Mouse (Mus musculus) ES-Bruce4 (cell line): ENCODE measurements around the gene Guca2a. TPM values are rescaled to one million over a fixed set of nuclear protein-coding genes. Genes with fewer than 3 reads are reported as not detected.

Experiments
- H3K27ac ChIP-seq: 2 replicates; pipeline ENCODE4 v1.5.1; 2012; ENCODE audit warnings: low read length, inconsistent platforms; ENCODE audit not compliant: insufficient read depth
- H3K27me3 ChIP-seq: 2 replicates; pipeline ENCODE4 v1.6.1; 2012; ENCODE audit warnings: mild to moderate bottlenecking, low read length, inconsistent platforms; ENCODE audit not compliant: control insufficient read depth, poor library complexity, insufficient read depth, severe bottlenecking
- H3K36me3 ChIP-seq: 2 replicates; pipeline ENCODE4 v1.6.1; 2012; ENCODE audit warnings: inconsistent platforms, mild to moderate bottlenecking, low read length, moderate library complexity; ENCODE audit not compliant: control insufficient read depth, poor library complexity, insufficient read depth, severe bottlenecking
- H3K4me1 ChIP-seq: one replicate; pipeline ENCODE4 v1.8.1; 2011; ENCODE audit warnings: low read length; ENCODE audit not compliant: control insufficient read depth, insufficient read depth
- H3K4me3 ChIP-seq: 2 replicates; pipeline ENCODE4 v1.5.1; 2011; ENCODE audit warnings: low read depth, mild to moderate bottlenecking, low read length
- H3K9ac ChIP-seq: 2 replicates; pipeline ENCODE4 v1.6.1; 2012; ENCODE audit warnings: low read depth, mild to moderate bottlenecking, inconsistent platforms; ENCODE audit not compliant: poor library complexity, severe bottlenecking
- H3K9me3 ChIP-seq: replicated peaks from 2 replicates; pipeline ENCODE4 v1.6.1; 2012; ENCODE audit warnings: mild to moderate bottlenecking, low read length, inconsistent platforms; ENCODE audit not compliant: control insufficient read depth, poor library complexity, insufficient read depth, severe bottlenecking
- CTCF ChIP-seq: IDR thresholded peaks from one replicate; pipeline ENCODE4 v1.8.1; 2011; ENCODE audit warnings: low read depth, low read length
- EP300 ChIP-seq: IDR thresholded peaks from 2 replicates; pipeline ENCODE4 v1.6.1; 2011; ENCODE audit warnings: low read depth, low read length; ENCODE audit not compliant: insufficient read depth
- POLR2A ChIP-seq: IDR thresholded peaks from one replicate; pipeline ENCODE4 v1.8.1; 2011; ENCODE audit warnings: low read length; ENCODE audit not compliant: insufficient read depth
- polyA plus RNA-seq: library from polyadenylated mRNA; stranded (reverse); fragments of >200 nt; gene quantifications from 2 replicates; pipeline ENCODE4 v1.2.4, GENCODE M21; 2011; ENCODE audit warnings: low read depth; ENCODE audit not compliant: missing spikeins, insufficient read depth, insufficient read length

The Guca2a gene
- polyA plus RNA-seq = not detected in 2 replicates

DNA sequence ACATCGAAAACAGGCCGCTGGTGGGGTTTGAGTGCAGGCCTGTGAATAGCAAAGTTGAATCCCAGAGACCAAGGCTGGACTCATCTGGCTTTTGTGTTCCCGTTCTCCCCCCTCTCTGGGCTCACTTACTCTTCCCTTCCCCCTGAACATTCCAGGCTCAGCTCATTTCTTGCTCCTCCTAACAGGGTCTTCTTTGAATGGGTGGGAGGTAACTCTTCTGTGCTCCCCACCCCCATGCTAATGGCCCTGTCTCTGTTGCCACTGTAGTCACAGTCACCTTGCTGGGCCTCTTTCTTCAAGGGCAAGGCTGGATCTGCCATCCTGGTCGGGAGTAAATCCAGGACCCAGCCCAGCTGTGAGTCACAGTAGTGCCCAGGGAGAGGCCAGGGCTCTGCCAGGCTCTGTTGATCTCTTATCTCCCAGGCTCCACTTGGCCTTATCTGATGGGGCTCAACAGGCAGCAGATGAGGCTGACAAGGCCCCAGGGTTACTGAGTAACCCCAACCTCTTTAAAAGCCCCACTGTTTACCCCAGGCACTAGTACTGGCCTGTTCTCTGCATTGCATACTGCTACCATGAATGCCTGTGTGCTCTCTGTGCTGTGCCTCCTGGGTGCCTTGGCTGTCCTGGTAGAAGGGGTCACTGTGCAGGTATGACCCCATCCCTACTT is at the start of gene Guca2a:
Guca2a (plus strand) TSS at position 529 of the 670 bp plus-strand sequence.
- H3K9me3 ChIP-seq = no peaks in the 10 kb centered on the region
- no peaks in the 10 kb centered on the region for H3K27me3 ChIP-seq
- no peaks in the 10 kb centered on the region for H3K36me3 ChIP-seq
- H3K4me3 ChIP-seq = no peak within 1 kb of the TSS
- no peak for TF ChIP-seq POLR2A
- no peak within 1 kb of the TSS for H3K27ac ChIP-seq
- no peak within 1 kb of the TSS for H3K9ac ChIP-seq
- no peaks in the 10 kb centered on the region for H3K4me1 ChIP-seq

DNA sequence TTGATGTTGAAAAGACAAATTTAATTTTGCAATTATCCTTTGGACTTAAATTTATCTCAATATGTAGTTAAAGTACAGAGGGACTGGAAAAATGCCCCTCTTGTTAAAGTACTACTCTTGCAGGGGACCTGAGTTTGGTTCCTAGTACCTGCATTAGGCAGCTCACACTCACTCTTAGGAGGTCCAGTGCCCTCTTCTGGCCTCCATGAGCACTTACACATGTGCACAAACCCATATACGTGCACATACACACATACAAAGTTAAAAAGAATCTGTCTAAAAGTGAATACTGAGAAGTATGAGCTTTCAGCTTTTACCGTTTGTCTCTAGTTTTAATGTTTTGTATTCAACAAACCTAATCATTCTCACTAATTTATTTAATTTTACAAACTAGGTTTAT is 49.5 kb upstream of the Guca2a start:
- peak; percentile 18 for TF ChIP-seq CTCF
- TF ChIP-seq EP300 = no peak
- TF ChIP-seq POLR2A = no peak

DNA sequence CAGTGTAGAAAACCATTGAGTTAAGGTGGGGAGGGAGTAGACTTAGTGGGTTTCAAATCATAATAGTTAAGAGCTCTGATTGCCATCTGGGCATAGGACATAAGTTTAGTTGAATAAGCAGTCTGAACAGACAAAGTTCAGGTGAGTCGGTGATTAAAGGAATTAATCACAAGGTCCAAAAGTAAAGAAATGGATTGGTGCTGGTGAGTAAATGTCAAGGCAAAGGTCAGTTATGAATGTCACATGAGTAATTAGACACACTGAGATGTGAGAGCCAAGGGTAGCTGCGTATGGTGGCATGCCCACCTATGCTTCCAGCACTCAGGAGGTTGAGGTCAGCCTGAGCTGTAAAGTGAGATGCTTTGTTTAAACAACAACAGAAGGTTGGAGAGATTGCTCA is 48.1 kb upstream of the Guca2a start:
- TF ChIP-seq EP300 (no peak), CTCF (no peak), POLR2A (no peak)
- Histone ChIP-seq H3K27ac (no peak overlapping the region), H3K9me3 (no peaks in the 10 kb centered on the region), H3K4me1 (no peaks in the 10 kb centered on the region), H3K27me3 (no peaks in the 10 kb centered on the region), H3K9ac (no peak overlapping the region), H3K4me3 (no peak overlapping the region), H3K36me3 (no peaks in the 10 kb centered on the region; the same call in 1 of the 2 replicates)

More for the DNA sequence above, 49.5 kb upstream of the Guca2a start:
- Histone ChIP-seq H3K27me3 (no peaks in the 10 kb centered on the region), H3K4me1 (no peaks in the 10 kb centered on the region), H3K9me3 (no peaks in the 10 kb centered on the region), H3K9ac (no peak overlapping the region), H3K36me3 (no peaks in the 10 kb centered on the region; the same call in 1 of the 2 replicates), H3K27ac (no peak overlapping the region), H3K4me3 (no peak overlapping the region)

- no peak overlapping the region for H3K9ac ChIP-seq
- H3K4me3 ChIP-seq = no peak overlapping the region
- H3K27me3 ChIP-seq = no peaks in the 10 kb centered on the region
- H3K4me1 ChIP-seq = no peaks in the 10 kb centered on the region
- no peaks in the 10 kb centered on the region; the same call in 1 of the 2 replicates for H3K36me3 ChIP-seq
- no peak overlapping the region for H3K27ac ChIP-seq
- TF ChIP-seq POLR2A = no peak
- TF ChIP-seq EP300 = no peak
- TF ChIP-seq CTCF = no peak
- no peaks in the 10 kb centered on the region for H3K9me3 ChIP-seq
Measured at GRCm38 (mm10) chr4:119590027-119590426, 47.5 kb upstream of the Guca2a start.

- no peaks in the 10 kb centered on the region for H3K4me1 ChIP-seq
- no peaks in the 10 kb centered on the region for H3K9me3 ChIP-seq
- no peak overlapping the region for H3K4me3 ChIP-seq
- H3K27ac ChIP-seq = no peak overlapping the region
- no peak overlapping the region for H3K9ac ChIP-seq
- H3K36me3 ChIP-seq = no peaks in the 10 kb centered on the region; the same call in 1 of the 2 replicates
- H3K27me3 ChIP-seq = no peaks in the 10 kb centered on the region
- TF ChIP-seq POLR2A (no peak), CTCF (no peak), EP300 (no peak)
Measured at GRCm38 (mm10) chr4:119592479-119592878, 45.0 kb upstream of the Guca2a start.

DNA sequence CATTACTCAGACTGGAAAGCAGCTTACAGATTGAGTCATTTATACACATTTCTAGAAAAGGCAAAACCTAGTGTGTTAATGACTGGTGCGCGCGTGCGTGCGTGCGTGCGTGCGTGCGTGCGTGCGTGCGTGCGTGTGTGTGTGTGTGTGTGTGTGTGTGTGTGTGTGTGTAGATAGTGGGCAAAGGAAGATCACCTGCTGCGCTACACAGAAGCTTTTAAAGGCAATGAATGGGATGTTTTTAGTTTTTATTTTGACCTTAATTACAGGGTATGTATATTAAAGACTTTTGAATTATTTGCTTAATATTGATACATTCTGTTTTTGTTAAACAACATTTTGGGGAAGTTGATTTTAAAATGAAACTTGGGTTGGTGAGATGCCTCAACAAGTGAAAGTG is 43.2 kb upstream of the Guca2a start:
- no peak overlapping the region for H3K27ac ChIP-seq
- no peak for TF ChIP-seq CTCF
- TF ChIP-seq EP300 = no peak
- TF ChIP-seq POLR2A = no peak
- H3K27me3 ChIP-seq = no peaks in the 10 kb centered on the region
- no peaks in the 10 kb centered on the region for H3K36me3 ChIP-seq
- no peaks in the 10 kb centered on the region for H3K4me1 ChIP-seq
- no peaks in the 10 kb centered on the region for H3K9me3 ChIP-seq
- no peak overlapping the region for H3K4me3 ChIP-seq
- H3K9ac ChIP-seq = no peak overlapping the region
